Mouse (Mus musculus) G1E-ER4 (cell line): ENCODE data around the gene Olfr1163. TPM values are rescaled to one million over a fixed set of nuclear protein-coding genes. Genes with fewer than 3 reads are reported as not detected.
"Not testable (repeated sequence)": the region's sequence is repeated elsewhere in the genome, so short reads cannot be mapped to it uniquely, and the experiment has no call there.

Experiments used
- GATA1 ChIP-seq: IDR thresholded peaks from one replicate; pipeline ENCODE4 v1.8.0; 2012; ENCODE audit warnings: low read length, inconsistent platforms
- polyA plus RNA-seq: library from polyadenylated mRNA; stranded (reverse); fragments of >175 nt; gene quantifications from 2 replicates; pipeline ENCODE4 v1.2.3, GENCODE M21; 2012

Gene Olfr1163
- polyA plus RNA-seq, result not detected in 2 replicates

DNA sequence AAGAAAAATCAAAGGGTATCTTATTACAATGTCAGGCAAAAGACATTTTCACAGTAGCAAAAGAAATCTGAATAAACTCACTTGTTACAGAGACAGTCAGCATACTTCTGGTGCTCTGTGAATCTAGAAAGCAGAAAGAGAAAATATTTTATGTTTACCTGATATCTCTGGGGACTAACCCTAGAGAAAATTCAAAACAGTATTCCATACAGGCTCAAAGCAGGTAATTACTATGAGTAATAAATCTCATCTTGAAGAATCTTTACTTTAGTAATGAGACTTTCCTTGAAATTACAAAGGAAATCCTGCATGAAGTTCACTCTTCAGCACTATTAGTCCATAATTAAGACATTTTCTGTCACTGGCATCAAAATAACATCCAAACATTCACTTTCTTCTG is at the start of gene Olfr1163:
Gene Olfr1163 (minus strand): TSS at position 101 of the 400 bp plus-strand sequence.
- no peak for TF ChIP-seq GATA1

DNA sequence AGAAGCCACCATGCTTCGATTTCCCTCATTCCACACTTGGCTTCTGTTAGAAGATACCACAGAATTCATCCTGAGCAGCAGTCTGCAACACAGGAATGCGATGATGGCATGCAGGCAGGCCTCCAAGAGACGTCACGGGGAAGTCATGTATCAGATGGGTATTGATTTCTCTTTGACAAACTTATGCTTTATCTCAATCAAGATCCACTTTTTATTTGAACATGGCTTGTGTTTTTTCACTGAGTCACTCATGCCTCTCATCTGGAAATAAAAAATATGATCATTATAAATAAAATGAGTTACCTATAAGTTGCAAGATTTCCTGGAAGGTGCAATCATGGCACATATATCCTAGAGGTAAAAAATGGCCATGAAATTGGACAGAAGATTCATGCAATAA is 22.2 kb upstream of the Olfr1163 start, which contains the start of gene Olfr1164:
Gene Olfr1164 (minus strand): TSS at position 101 of the 400 bp plus-strand sequence.
- TF ChIP-seq GATA1, result no peak

DNA sequence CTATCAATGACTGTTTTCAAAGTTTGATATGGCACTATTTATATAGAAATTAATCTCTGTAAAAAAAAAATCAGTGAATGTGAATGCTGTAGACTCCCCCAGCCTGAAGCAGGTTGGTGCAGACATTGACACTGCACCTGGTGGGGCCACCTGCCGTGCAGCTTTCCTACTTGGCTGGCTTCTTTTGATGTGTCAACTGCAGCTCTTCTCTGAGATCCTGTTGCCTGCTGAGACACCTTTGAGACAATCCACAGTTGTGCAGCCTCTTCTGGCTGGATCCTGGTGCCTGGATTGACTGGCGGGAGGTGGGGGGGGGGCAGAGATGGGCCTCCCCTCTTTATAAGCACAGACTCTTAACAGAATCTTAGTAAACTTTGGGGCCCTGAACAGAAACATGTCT is 8.0 kb downstream of the Olfr1163 start:
- no peak for TF ChIP-seq GATA1

DNA sequence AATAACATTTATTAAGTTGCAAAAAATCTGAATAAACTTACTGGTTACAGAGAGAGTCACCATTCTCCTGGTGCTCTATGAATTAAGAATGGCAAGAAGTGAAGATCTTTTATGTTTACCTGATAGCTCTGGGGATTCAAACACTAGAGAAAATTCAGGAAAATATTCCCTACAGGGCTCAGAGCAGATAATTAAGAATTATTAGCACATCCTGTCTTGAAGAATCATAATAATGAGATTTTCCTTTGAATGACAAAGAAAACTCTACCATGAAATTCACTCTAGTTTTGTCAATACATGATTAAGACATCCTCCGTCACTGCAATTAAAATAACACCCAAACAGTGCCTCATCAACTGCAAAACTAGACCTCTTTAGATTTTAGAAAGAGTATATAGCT is 20.6 kb downstream of the Olfr1163 start, which contains the start of gene Olfr1162:
Gene Olfr1162 (minus strand): TSS at position 101 of the 400 bp plus-strand sequence.
- TF ChIP-seq GATA1, result no peak

DNA sequence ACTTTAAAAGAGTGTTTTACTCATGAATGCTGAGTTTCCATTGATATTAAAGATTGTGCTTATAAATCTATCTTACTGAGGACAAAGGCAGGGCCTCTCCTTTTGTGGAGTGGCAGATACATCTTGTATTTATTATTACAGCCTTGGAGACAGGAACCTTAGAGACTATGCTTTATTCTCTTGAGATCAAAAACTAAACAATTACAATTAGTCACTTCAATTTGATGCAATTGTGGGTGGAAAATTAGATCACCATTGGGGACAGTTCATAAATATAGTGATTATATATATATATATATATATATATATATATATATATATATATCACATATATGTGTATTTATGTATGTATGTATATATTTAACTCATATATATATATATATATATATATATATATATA is 34.0 kb downstream of the Olfr1163 start, which contains the start of gene Olfr73:
Gene Olfr73 (minus strand): TSS at position 101 of the 400 bp plus-strand sequence.
- TF ChIP-seq GATA1, result no peak

DNA sequence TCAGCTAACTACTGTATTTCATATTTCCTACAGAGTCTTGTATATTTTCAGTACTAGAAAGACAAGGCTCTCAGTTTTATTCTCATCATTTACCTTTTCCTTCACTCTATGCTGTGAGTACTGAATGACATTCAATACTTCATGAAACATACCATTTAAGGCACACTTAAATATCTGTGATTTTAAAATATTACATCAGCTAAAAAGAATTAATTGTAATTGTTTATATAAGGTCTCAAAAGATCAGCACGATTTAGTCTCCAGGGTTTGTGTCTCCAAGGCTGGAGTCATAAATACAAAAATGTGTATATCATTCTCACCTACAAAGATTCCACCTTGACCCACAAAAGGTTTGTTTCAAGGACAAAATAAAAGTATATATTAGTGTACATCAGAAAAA is 49.2 kb downstream of the Olfr1163 start, which contains the start of gene Olfr1161:
Gene Olfr1161 (plus strand): TSS at position 301 of the 400 bp plus-strand sequence.
- TF ChIP-seq GATA1, result not testable (repeated sequence)

Other genes starting within 250 kb of the Olfr1163 start
- not detected in 2 replicates for gene Olfr1148, start 241.3 kb downstream of the Olfr1163 start, polyA plus RNA-seq
- gene Olfr1150-ps1, start 227.8 kb downstream of the Olfr1163 start, polyA plus RNA-seq, result not detected in 2 replicates
- gene Olfr1151, start 216.0 kb downstream of the Olfr1163 start, polyA plus RNA-seq, result not detected in 2 replicates
- not detected in 2 replicates for gene Olfr1152, start 205.3 kb downstream of the Olfr1163 start, polyA plus RNA-seq
- gene Olfr1153, start 176.9 kb downstream of the Olfr1163 start, polyA plus RNA-seq, result not detected in 2 replicates
- not detected in 2 replicates for gene Olfr1154, start 166.7 kb downstream of the Olfr1163 start, polyA plus RNA-seq
- not detected in 2 replicates for gene Olfr1155, start 126.7 kb downstream of the Olfr1163 start, polyA plus RNA-seq
- gene Olfr1156, start 118.7 kb downstream of the Olfr1163 start, polyA plus RNA-seq, result not detected in 2 replicates
- gene Olfr1157, start 103.5 kb downstream of the Olfr1163 start, polyA plus RNA-seq, result not detected in 2 replicates
- not detected in 2 replicates for gene Olfr74, start 97.2 kb downstream of the Olfr1163 start, polyA plus RNA-seq
- gene Olfr1158, start 81.7 kb downstream of the Olfr1163 start, polyA plus RNA-seq, result not detected in 2 replicates
- gene Olfr1160, start 63.6 kb downstream of the Olfr1163 start, polyA plus RNA-seq, result not detected in 2 replicates
- gene Olfr1161, start 49.1 kb downstream of the Olfr1163 start, polyA plus RNA-seq, result not detected in 2 replicates
- not detected in 2 replicates for gene Olfr73, start 34.1 kb downstream of the Olfr1163 start, polyA plus RNA-seq
- gene Olfr1162, start 20.7 kb downstream of the Olfr1163 start, polyA plus RNA-seq, result not detected in 2 replicates
- gene Olfr1164, start 22.1 kb upstream of the Olfr1163 start, polyA plus RNA-seq, result not detected in 2 replicates
- gene Olfr1166, start 56.4 kb upstream of the Olfr1163 start, polyA plus RNA-seq, result not detected in 2 replicates
- gene Olfr1167, start 83.4 kb upstream of the Olfr1163 start, polyA plus RNA-seq, result not detected in 2 replicates
- not detected in 2 replicates for gene Olfr1168, start 110.0 kb upstream of the Olfr1163 start, polyA plus RNA-seq
- gene Olfr1170, start 156.5 kb upstream of the Olfr1163 start, polyA plus RNA-seq, result not detected in 2 replicates
- not detected in 2 replicates for gene Olfr1173, start 208.0 kb upstream of the Olfr1163 start, polyA plus RNA-seq
- gene Olfr1174-ps, start 243.3 kb upstream of the Olfr1163 start, polyA plus RNA-seq, result not detected in 2 replicates